Mouse (Mus musculus) CH12.LX (cell line): ENCODE measurements around the gene Znhit2. TPM values are rescaled to one million over a fixed set of nuclear protein-coding genes. Genes with fewer than 3 reads are reported as not detected.

Source experiments
- DNase-seq: peaks from one replicate; pipeline ENCODE4 v3.0.0-alpha.2; 2013; ENCODE audit errors: extremely low read depth
- H3K27ac ChIP-seq: 2 replicates; pipeline ENCODE4 v1.5.1; 2012; ENCODE audit warnings: low read depth, mild to moderate bottlenecking, control low read depth, moderate library complexity; ENCODE audit not compliant: insufficient read depth
- H3K27me3 ChIP-seq: replicated peaks from 2 replicates; pipeline ENCODE3; 2012; ENCODE audit warnings: inconsistent platforms
- H3K36me3 ChIP-seq, 2 experiments: replicated peaks in 1 of 2; 2 replicates each; pipeline versions ENCODE3 to v1.6.1; 2012; ENCODE audit warnings: inconsistent platforms in 1 of 2, low read length in 1 of 2, mild to moderate bottlenecking in 1 of 2, mixed read lengths in 1 of 2, moderate library complexity in 1 of 2; ENCODE audit not compliant: control insufficient read depth in 1 of 2, insufficient read depth in 1 of 2
- H3K4me1 ChIP-seq, 2 experiments: 2 replicates each; pipeline ENCODE4 v1.6.1; 2012; ENCODE audit warnings: inconsistent platforms in 1 of 2, moderate library complexity in 1 of 2; ENCODE audit not compliant: insufficient read depth in 2 of 2, control insufficient read depth in 1 of 2
- H3K4me2 ChIP-seq: 2 replicates; pipeline ENCODE4 v1.6.1; 2012; ENCODE audit warnings: low read depth, mild to moderate bottlenecking, control low read depth; ENCODE audit not compliant: poor library complexity, insufficient read depth, severe bottlenecking
- H3K4me3 ChIP-seq, 3 experiments: fragments of 150-350 bp in 1 of 3; sonication (generic) in 1 of 3; replicated peaks in 1 of 3; 2 replicates each; pipeline versions ENCODE3 to v1.5.1; 2011 to 2012; ENCODE audit warnings: low read depth in 2 of 3, low read length in 2 of 3, mild to moderate bottlenecking in 2 of 3, moderate library complexity in 2 of 3, control low read depth in 1 of 3, improper control_type of control experiment in 1 of 3, inconsistent platforms in 1 of 3, mixed read lengths in 1 of 3; ENCODE audit not compliant: poor library complexity in 1 of 3
- H3K79me2 ChIP-seq: replicated peaks from 2 replicates; pipeline ENCODE4 v1.6.1; 2012; ENCODE audit warnings: mild to moderate bottlenecking, moderate library complexity; ENCODE audit not compliant: control insufficient read depth, poor library complexity, insufficient read depth, severe bottlenecking; ENCODE audit errors: extremely low read depth
- H3K9ac ChIP-seq: 2 replicates; pipeline ENCODE4 v1.6.1; 2012; ENCODE audit warnings: low read depth, mild to moderate bottlenecking, control low read depth, moderate library complexity; ENCODE audit not compliant: insufficient read depth
- H3K9me3 ChIP-seq: replicated peaks from 2 replicates; pipeline ENCODE3; 2012; ENCODE audit warnings: low read length, inconsistent platforms, mixed read lengths
- CTCF ChIP-seq, 2 experiments: IDR thresholded peaks in 1 of 2; conservative IDR thresholded peaks in 1 of 2; 2 replicates each; pipeline ENCODE4 v1.5.1; 2011 to 2012; ENCODE audit warnings: low read depth in 2 of 2, low read length in 2 of 2, improper control_type of control experiment in 1 of 2, inconsistent platforms in 1 of 2, mild to moderate bottlenecking in 1 of 2, moderate library complexity in 1 of 2
- EP300 ChIP-seq: IDR thresholded peaks from 2 replicates; pipeline ENCODE4 v1.6.1; 2011; ENCODE audit warnings: low read length, improper control_type of control experiment
- IRF4 ChIP-seq: IDR thresholded peaks from 2 replicates; pipeline ENCODE4 v1.6.1; 2014; ENCODE audit warnings: low read depth, mild to moderate bottlenecking, inconsistent platforms, low read length, improper control_type of control experiment
- JUN ChIP-seq: IDR thresholded peaks from 2 replicates; pipeline ENCODE4 v1.6.1; 2011; ENCODE audit warnings: low read depth, mild to moderate bottlenecking, low read length, improper control_type of control experiment, moderate library complexity; ENCODE audit not compliant: insufficient read depth
- MAFK ChIP-seq: IDR thresholded peaks from 2 replicates; pipeline ENCODE4 v1.6.1; 2011; ENCODE audit warnings: low read length, improper control_type of control experiment; ENCODE audit not compliant: insufficient replicate concordance
- MAX ChIP-seq: IDR thresholded peaks from 2 replicates; pipeline ENCODE4 v1.6.1; 2011; ENCODE audit warnings: low read length, improper control_type of control experiment
- MAZ ChIP-seq: IDR thresholded peaks from 2 replicates; pipeline ENCODE4 v1.6.1; 2012; ENCODE audit warnings: low read depth, mild to moderate bottlenecking, inconsistent platforms, low read length, improper control_type of control experiment, moderate library complexity
- MYC ChIP-seq: IDR thresholded peaks from 2 replicates; pipeline ENCODE4 v1.6.1; 2011; ENCODE audit warnings: low read depth, mild to moderate bottlenecking, improper control_type of control experiment, low read length
- NELFE ChIP-seq: IDR thresholded peaks from 2 replicates; pipeline ENCODE4 v1.6.1; 2011; ENCODE audit warnings: low read depth, low read length, improper control_type of control experiment
- NRF1 ChIP-seq: IDR thresholded peaks from 2 replicates; pipeline ENCODE4 v1.6.1; 2014; ENCODE audit warnings: low read depth, mild to moderate bottlenecking, inconsistent platforms, low read length, improper control_type of control experiment, moderate library complexity
- PAX5 ChIP-seq: IDR thresholded peaks from 2 replicates; pipeline ENCODE4 v1.6.1; 2012; ENCODE audit warnings: low read length, inconsistent platforms, mixed read lengths
- TBP ChIP-seq: conservative IDR thresholded peaks from 2 replicates; pipeline ENCODE4 v1.6.1; 2011; ENCODE audit warnings: low read depth, low read length, improper control_type of control experiment
- UBTF ChIP-seq: IDR thresholded peaks from 2 replicates; pipeline ENCODE4 v1.6.1; 2012; ENCODE audit warnings: low read depth, mild to moderate bottlenecking, inconsistent platforms, low read length, improper control_type of control experiment, moderate library complexity
- USF1 ChIP-seq: IDR thresholded peaks from 2 replicates; pipeline ENCODE4 v1.6.1; 2014; ENCODE audit warnings: low read depth, mild to moderate bottlenecking, inconsistent platforms, low read length, improper control_type of control experiment
- USF2 ChIP-seq: conservative IDR thresholded peaks from 2 replicates; pipeline ENCODE4 v1.6.1; 2011; ENCODE audit warnings: low read depth, low read length, improper control_type of control experiment
- ZKSCAN1 ChIP-seq: IDR thresholded peaks from 2 replicates; pipeline ENCODE4 v1.6.1; 2012; ENCODE audit warnings: low read depth, inconsistent platforms, low read length, improper control_type of control experiment, borderline replicate concordance
- ZMIZ1 ChIP-seq: IDR thresholded peaks from 2 replicates; pipeline ENCODE4 v1.6.1; 2012; ENCODE audit warnings: low read depth, mild to moderate bottlenecking, inconsistent platforms, low read length, improper control_type of control experiment
- ZNF384 ChIP-seq: IDR thresholded peaks from 2 replicates; pipeline ENCODE4 v1.6.1; 2012; ENCODE audit warnings: low read depth, low read length, improper control_type of control experiment, inconsistent platforms
- dilution Hi-C: fragments of 300-500 bp; cut with MboI; formaldehyde crosslinking; loops from 2 replicates; pipeline ENCODE4 v1.14.3; 2020; ENCODE audit warnings: low sequenced_read_pairs; ENCODE audit not compliant: extremely low pct_unique_long_range_greater_than_20kb, extremely low pct_ligation_motif_present
- in situ Hi-C: fragments of 300-500 bp; cut with MboI; formaldehyde crosslinking; loops from 3 replicates; pipeline ENCODE4 v1.14.3; 2019; ENCODE audit warnings: low sequenced_read_pairs, low pct_ligation_motif_present, low pct_unique_long_range_greater_than_20kb, mixed read lengths
- polyA plus RNA-seq: library from polyadenylated mRNA; unstranded; fragments of >175 nt; gene quantifications from 2 replicates; pipeline ENCODE4 v1.2.1, GENCODE M21; 2012; ENCODE audit warnings: low read depth; ENCODE audit not compliant: insufficient read length
- total RNA-seq, 2 experiments: library from RNA; depleted of rRNA; stranded (reverse); fragments of 300-350 nt in 1 of 2; fragments of >200 nt in 1 of 2; gene quantifications; 2 replicates each; pipeline ENCODE4 v1.2.3; 2012 to 2014

Znhit2 gene
- total and polyA plus RNA-seq, 3 experiments = 20.1 to 29.2 (median 22.6) TPM

DNA sequence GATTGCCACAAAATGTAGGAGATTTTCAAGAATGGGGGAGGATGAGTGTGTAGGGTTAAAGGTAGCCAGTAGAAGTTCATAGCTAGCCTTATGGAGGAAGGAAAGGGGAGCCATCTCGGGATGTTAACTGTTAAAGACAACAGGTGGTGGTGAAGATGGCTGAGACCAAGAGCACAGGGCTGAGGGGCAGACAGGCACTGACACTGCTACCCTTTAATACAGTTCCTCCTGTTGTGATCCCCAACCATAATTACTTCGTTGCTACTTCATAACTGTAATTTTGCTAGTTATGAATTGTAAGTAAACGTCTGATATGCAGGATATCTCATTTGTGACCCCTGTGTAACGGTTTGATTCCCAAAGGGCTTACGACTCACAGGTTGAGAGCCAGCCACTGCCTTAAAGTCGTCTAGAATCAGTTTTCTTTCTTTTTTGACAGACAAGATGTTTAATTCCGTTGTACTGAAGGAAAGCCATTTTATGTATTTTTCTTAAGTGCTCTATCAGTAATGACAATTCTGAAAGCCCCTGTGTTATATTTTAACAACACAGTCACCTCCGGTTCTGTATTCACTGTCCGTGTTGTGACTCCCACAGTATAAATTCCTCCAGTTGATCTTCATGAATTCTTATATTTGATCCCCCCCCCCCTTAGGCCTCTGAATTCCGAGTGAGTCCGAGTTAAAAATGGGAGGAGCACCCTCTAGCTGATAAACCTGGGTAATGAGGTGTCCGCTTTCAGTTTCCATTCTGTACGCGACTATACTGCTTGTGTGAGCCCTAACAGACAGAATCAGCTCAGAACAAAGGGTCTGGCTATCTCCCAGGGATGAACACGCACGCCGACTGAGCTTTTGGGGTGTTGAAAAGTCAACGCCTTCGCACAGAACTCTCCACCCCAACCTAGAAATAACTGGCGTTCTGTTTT is 15.4 kb upstream of the Znhit2 start:
- Histone ChIP-seq H3K9me3 (no peaks in the 10 kb centered on the region), H3K79me2 (peaks cover 36% of the 10 kb centered on the region), H3K27me3 (no peaks in the 10 kb centered on the region), H3K9ac (peak overlapping the region; percentile 97), H3K4me1 (peaks cover 29 to 52% of the 10 kb centered on the region in 2 experiments), H3K36me3 (peaks cover 23 to 26% of the 10 kb centered on the region in 2 experiments), H3K4me2 (peak overlapping the region; percentile 59), H3K4me3 (peak overlapping the region; percentile 82 to 99 (median 98)), H3K27ac (peak overlapping the region; percentile 99)
- dilution Hi-C loops (no loop called here), in situ Hi-C loops (no loop called here)
- peak; percentile 65 for DNase-seq
- TF ChIP-seq JUN (no peak), TBP (peak; percentile 57), NRF1 (no peak), NELFE (no peak; the same call in none of the 2 replicates), IRF4 (peak; percentile 53; the same call in 1 of the 2 replicates), PAX5 (no peak), ZKSCAN1 (no peak), ZMIZ1 (no peak), ZNF384 (no peak), USF2 (no peak), UBTF (no peak), MYC (no peak), EP300 (no peak), CTCF (conservative IDR thresholded peaks at IDR 0.05 in 1 of 2, IDR thresholded peaks at IDR 0.05 in 1 of 2; ENCODE audit: low read depth in 2 of 2, low read length in 2 of 2) (peak in 1 of 2 experiments; percentile 34; a peak in 2 of 4 replicates), MAFK (no peak), USF1 (no peak), MAZ (no peak), MAX (no peak; the same call in 1 of the 2 replicates)
